Mouse (Mus musculus): ENCODE data around the gene Ppcdc. TPM values are rescaled to one million over a fixed set of nuclear protein-coding genes. Genes with fewer than 3 reads are reported as not detected.
"Not testable (repeated sequence)": the region's sequence is repeated elsewhere in the genome, so short reads cannot be mapped to it uniquely, and the experiment has no call there.

Ppcdc gene
- total RNA-seq, 1 experiment: 41.7 TPM

- peak overlapping the region; percentile 2; the same call in 1 of the 2 replicates for H3K9ac ChIP-seq (ENCODE audit: insufficient read depth, low read depth, low read length, poor library complexity, severe bottlenecking)
- H3K4me3 ChIP-seq (ENCODE audit: insufficient read depth in 1 of 2, low read depth in 1 of 2, low read length in 2 of 2, poor library complexity in 1 of 2, severe bottlenecking in 1 of 2): no peak overlapping the region
- in situ Hi-C loops (cut with MboI; ENCODE audit: low sequenced_read_pairs in 2 of 2, unreplicated experiment in 2 of 2): no loop called here
- peaks cover 4% of the 10 kb centered on the region for H3K36me3 ChIP-seq (ENCODE audit: control insufficient read depth, insufficient read depth, low read length, poor library complexity, severe bottlenecking)
- H3K4me1 ChIP-seq (ENCODE audit: control insufficient read depth in 2 of 2, insufficient read depth in 2 of 2, low read length in 2 of 2, poor library complexity in 1 of 2): peaks cover 12 to 41% of the 10 kb centered on the region in 2 experiments; a peak in 3 of 4 replicates
- peak overlapping the region; percentile 81 for H3K27ac ChIP-seq (ENCODE audit: insufficient read depth, low read depth, low read length, poor library complexity, severe bottlenecking)
- no peaks in the 10 kb centered on the region for H3K9me3 ChIP-seq (ENCODE audit: control insufficient read depth, insufficient read depth, low read depth, low read length)
- no peak for TF ChIP-seq CHD2 (IDR thresholded peaks at IDR 0.05; ENCODE audit: low read depth, low read length)
- TF ChIP-seq ZC3H11A (IDR thresholded peaks at IDR 0.05; ENCODE audit: borderline replicate concordance, low read depth, low read length): no peak
- TF ChIP-seq MAFK (IDR thresholded peaks at IDR 0.05; ENCODE audit: insufficient read depth, low read depth, low read length): no peak
- TF ChIP-seq HCFC1 (IDR thresholded peaks at IDR 0.05; ENCODE audit: borderline replicate concordance, insufficient read depth, low read length): no peak
- DNase-seq (ENCODE audit: low read depth, low spot score): no peak
Measured at GRCm38 (mm10) chr9:57428391-57428790, 11.5 kb downstream of the Ppcdc start.

- in situ Hi-C loops (cut with MboI; ENCODE audit: low sequenced_read_pairs in 2 of 2, unreplicated experiment in 2 of 2): no loop called here
Measured at GRCm38 (mm10) chr9:57427937-57428336, 12.0 kb downstream of the Ppcdc start.

GRCm38 (mm10) chr9:57427123-57427522, 12.8 kb downstream of the Ppcdc start:
- Histone ChIP-seq H3K27ac (ENCODE audit: insufficient read depth, low read depth, low read length, poor library complexity, severe bottlenecking) (peak overlapping the region; percentile 81; the same call in 1 of the 2 replicates), H3K4me1 (ENCODE audit: control insufficient read depth in 2 of 2, insufficient read depth in 2 of 2, low read length in 2 of 2, poor library complexity in 1 of 2) (peaks cover 12 to 33% of the 10 kb centered on the region in 2 experiments; a peak in 3 of 4 replicates), H3K9ac (ENCODE audit: insufficient read depth, low read depth, low read length, poor library complexity, severe bottlenecking) (peak overlapping the region; percentile 6; the same call in 1 of the 2 replicates)
- H3K4me3 ChIP-seq (ENCODE audit: insufficient read depth in 1 of 2, low read depth in 1 of 2, low read length in 2 of 2, poor library complexity in 1 of 2, severe bottlenecking in 1 of 2); in situ Hi-C loops (cut with MboI; ENCODE audit: low sequenced_read_pairs in 2 of 2, unreplicated experiment in 2 of 2); H3K36me3 ChIP-seq (ENCODE audit: control insufficient read depth, insufficient read depth, low read length, poor library complexity, severe bottlenecking); DNase-seq (ENCODE audit: low read depth, low spot score); H3K9me3 ChIP-seq (ENCODE audit: control insufficient read depth, insufficient read depth, low read depth, low read length): not testable (repeated sequence)
- TF ChIP-seq ZNF384 (IDR thresholded peaks at IDR 0.05; ENCODE audit: low read depth, low read length): 0 out of 2 replicates have a peak, but pooled peaks have one; percentile 30

More at GRCm38 (mm10) chr9:57427937-57428336, 12.0 kb downstream of the Ppcdc start:
- H3K36me3 ChIP-seq (ENCODE audit: control insufficient read depth, insufficient read depth, low read length, poor library complexity, severe bottlenecking): peaks cover 6% of the 10 kb centered on the region
- peak overlapping the region; percentile 2; the same call in 1 of the 2 replicates for H3K9ac ChIP-seq (ENCODE audit: insufficient read depth, low read depth, low read length, poor library complexity, severe bottlenecking)
- no peak for TF ChIP-seq HCFC1 (IDR thresholded peaks at IDR 0.05; ENCODE audit: borderline replicate concordance, insufficient read depth, low read length)
- TF ChIP-seq CHD2 (IDR thresholded peaks at IDR 0.05; ENCODE audit: low read depth, low read length): 0 out of 2 replicates have a peak, but pooled peaks have one; percentile 21
- no peak for TF ChIP-seq MAFK (IDR thresholded peaks at IDR 0.05; ENCODE audit: insufficient read depth, low read depth, low read length)
- TF ChIP-seq ZC3H11A (IDR thresholded peaks at IDR 0.05; ENCODE audit: borderline replicate concordance, low read depth, low read length): no peak
- no peaks in the 10 kb centered on the region for H3K9me3 ChIP-seq (ENCODE audit: control insufficient read depth, insufficient read depth, low read depth, low read length)
- DNase-seq (ENCODE audit: low read depth, low spot score): peak; percentile 28
- H3K27ac ChIP-seq (ENCODE audit: insufficient read depth, low read depth, low read length, poor library complexity, severe bottlenecking): peak overlapping the region; percentile 81
- H3K4me1 ChIP-seq (ENCODE audit: control insufficient read depth in 2 of 2, insufficient read depth in 2 of 2, low read length in 2 of 2, poor library complexity in 1 of 2): peaks cover 12 to 36% of the 10 kb centered on the region in 2 experiments; a peak in 3 of 4 replicates
- no peak overlapping the region for H3K4me3 ChIP-seq (ENCODE audit: insufficient read depth in 1 of 2, low read depth in 1 of 2, low read length in 2 of 2, poor library complexity in 1 of 2, severe bottlenecking in 1 of 2)

DNA sequence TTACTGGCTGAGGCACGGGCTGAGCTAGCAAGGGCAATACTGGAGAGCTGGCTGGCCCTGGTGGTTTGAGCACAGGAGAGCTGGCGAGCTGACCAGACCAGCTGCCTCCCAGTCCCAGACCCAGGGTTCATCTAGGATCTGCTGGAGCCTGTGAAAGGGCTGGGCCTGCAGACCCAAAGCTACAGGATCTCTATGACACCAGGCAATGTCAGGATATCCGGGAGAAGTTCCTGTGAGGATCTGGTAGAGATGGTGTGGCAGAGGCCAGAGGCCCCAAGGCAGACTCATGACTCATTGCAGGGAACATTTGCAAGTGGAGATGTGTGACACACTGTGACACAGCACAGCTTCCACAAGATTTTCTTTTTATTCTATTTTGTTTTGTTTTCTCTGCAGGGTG, 14.8 kb downstream of the Ppcdc start:
- no peak for DNase-seq (ENCODE audit: low read depth, low spot score)
- in situ Hi-C loops (cut with MboI; ENCODE audit: low sequenced_read_pairs in 2 of 2, unreplicated experiment in 2 of 2): no loop called here
- Histone ChIP-seq H3K9ac (ENCODE audit: insufficient read depth, low read depth, low read length, poor library complexity, severe bottlenecking) (no peak overlapping the region), H3K4me3 (ENCODE audit: insufficient read depth in 1 of 2, low read depth in 1 of 2, low read length in 2 of 2, poor library complexity in 1 of 2, severe bottlenecking in 1 of 2) (no peak overlapping the region), H3K36me3 (ENCODE audit: control insufficient read depth, insufficient read depth, low read length, poor library complexity, severe bottlenecking) (peaks cover 2% of the 10 kb centered on the region; the same call in 1 of the 2 replicates), H3K4me1 (ENCODE audit: control insufficient read depth in 2 of 2, insufficient read depth in 2 of 2, low read length in 2 of 2, poor library complexity in 1 of 2) (peaks cover 6 to 28% of the 10 kb centered on the region in 2 experiments; a peak in 3 of 4 replicates), H3K27ac (ENCODE audit: insufficient read depth, low read depth, low read length, poor library complexity, severe bottlenecking) (no peak overlapping the region), H3K9me3 (ENCODE audit: control insufficient read depth, insufficient read depth, low read depth, low read length) (no peaks in the 10 kb centered on the region)
- TF ChIP-seq ZC3H11A (IDR thresholded peaks at IDR 0.05; ENCODE audit: borderline replicate concordance, low read depth, low read length): no peak
- no peak for TF ChIP-seq HCFC1 (IDR thresholded peaks at IDR 0.05; ENCODE audit: borderline replicate concordance, insufficient read depth, low read length)
- TF ChIP-seq CHD2 (IDR thresholded peaks at IDR 0.05; ENCODE audit: low read depth, low read length): no peak
- TF ChIP-seq MAFK (IDR thresholded peaks at IDR 0.05; ENCODE audit: insufficient read depth, low read depth, low read length): no peak
- no peak for TF ChIP-seq ZNF384 (IDR thresholded peaks at IDR 0.05; ENCODE audit: low read depth, low read length)

DNA sequence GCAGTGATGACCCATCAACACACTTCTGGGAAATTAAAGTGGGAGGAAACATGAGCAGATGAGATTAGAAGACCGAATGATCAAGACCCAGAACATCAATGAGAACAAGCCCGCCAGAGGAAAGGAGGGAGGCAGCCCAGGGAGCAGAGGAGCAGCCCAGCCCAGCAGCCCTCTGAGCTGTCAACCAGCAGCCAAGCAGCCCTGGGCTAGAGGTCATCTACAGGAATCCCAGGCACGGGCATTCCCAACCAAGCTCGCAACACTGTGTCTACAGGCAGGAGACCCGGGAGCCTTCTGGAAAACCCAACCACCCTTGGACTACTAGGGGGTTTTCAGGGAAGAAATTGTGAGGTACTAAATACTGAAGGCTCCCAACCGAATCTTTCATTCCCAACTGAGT, 15.9 kb downstream of the Ppcdc start:
- Histone ChIP-seq H3K27ac (ENCODE audit: insufficient read depth, low read depth, low read length, poor library complexity, severe bottlenecking) (no peak overlapping the region), H3K9me3 (ENCODE audit: control insufficient read depth, insufficient read depth, low read depth, low read length) (no peaks in the 10 kb centered on the region), H3K4me3 (ENCODE audit: insufficient read depth in 1 of 2, low read depth in 1 of 2, low read length in 2 of 2, poor library complexity in 1 of 2, severe bottlenecking in 1 of 2) (no peak overlapping the region), H3K36me3 (ENCODE audit: control insufficient read depth, insufficient read depth, low read length, poor library complexity, severe bottlenecking) (peaks cover 7% of the 10 kb centered on the region; the same call in 1 of the 2 replicates), H3K4me1 (ENCODE audit: control insufficient read depth in 2 of 2, insufficient read depth in 2 of 2, low read length in 2 of 2, poor library complexity in 1 of 2) (peaks cover 6 to 24% of the 10 kb centered on the region in 2 experiments; a peak in 3 of 4 replicates), H3K9ac (ENCODE audit: insufficient read depth, low read depth, low read length, poor library complexity, severe bottlenecking) (no peak overlapping the region)
- no peak for DNase-seq (ENCODE audit: low read depth, low spot score)
- TF ChIP-seq ZC3H11A (IDR thresholded peaks at IDR 0.05; ENCODE audit: borderline replicate concordance, low read depth, low read length) (no peak), HCFC1 (IDR thresholded peaks at IDR 0.05; ENCODE audit: borderline replicate concordance, insufficient read depth, low read length) (no peak), CHD2 (IDR thresholded peaks at IDR 0.05; ENCODE audit: low read depth, low read length) (no peak), MAFK (IDR thresholded peaks at IDR 0.05; ENCODE audit: insufficient read depth, low read depth, low read length) (no peak), ZNF384 (IDR thresholded peaks at IDR 0.05; ENCODE audit: low read depth, low read length) (no peak)
- in situ Hi-C loops (cut with MboI; ENCODE audit: low sequenced_read_pairs in 2 of 2, unreplicated experiment in 2 of 2): no loop called here

All from ES-E14 (cell line).